Mouse (Mus musculus): Measurements from ENCODE around the gene Poll.

GRCm38 (mm10) chr19:45578976-45579375, 18.6 kb upstream of the Poll start:
- TF ChIP-seq CTCF (conservative IDR thresholded peaks at IDR 0.05; ENCODE audit: low read length), result no peak
- TF ChIP-seq NANOG (IDR thresholded peaks at IDR 0.05; ENCODE audit: borderline replicate concordance, low read length), result no peak
